Mouse (Mus musculus) B cell, adult (primary cell): ENCODE data around the gene Slc25a18. TPM values are rescaled to one million over a fixed set of nuclear protein-coding genes. Genes with fewer than 3 reads are reported as not detected.

ENCODE experiments used
- total RNA-seq: library from RNA; stranded (reverse); gene quantifications from 4 replicates; pipeline ENCODE4 v1.2.4, GENCODE M21; 2023; ENCODE audit not compliant: inconsistent age

Slc25a18 gene
- 1.4 to 2.6 TPM (median 2.3 TPM) in 4 replicates for total RNA-seq

GRCm38 (mm10) chr6:120773149-120773628 is at the start of gene Slc25a18:
Gene Slc25a18, plus strand, starts transcription at chr6:120773578.

GRCm38 (mm10) chr6:120822307-120822928 is 49.0 kb downstream of the Slc25a18 start, which contains the start of gene Atp6v1e1:
Gene Atp6v1e1, minus strand, starts transcription at chr6:120822793.

DNA sequence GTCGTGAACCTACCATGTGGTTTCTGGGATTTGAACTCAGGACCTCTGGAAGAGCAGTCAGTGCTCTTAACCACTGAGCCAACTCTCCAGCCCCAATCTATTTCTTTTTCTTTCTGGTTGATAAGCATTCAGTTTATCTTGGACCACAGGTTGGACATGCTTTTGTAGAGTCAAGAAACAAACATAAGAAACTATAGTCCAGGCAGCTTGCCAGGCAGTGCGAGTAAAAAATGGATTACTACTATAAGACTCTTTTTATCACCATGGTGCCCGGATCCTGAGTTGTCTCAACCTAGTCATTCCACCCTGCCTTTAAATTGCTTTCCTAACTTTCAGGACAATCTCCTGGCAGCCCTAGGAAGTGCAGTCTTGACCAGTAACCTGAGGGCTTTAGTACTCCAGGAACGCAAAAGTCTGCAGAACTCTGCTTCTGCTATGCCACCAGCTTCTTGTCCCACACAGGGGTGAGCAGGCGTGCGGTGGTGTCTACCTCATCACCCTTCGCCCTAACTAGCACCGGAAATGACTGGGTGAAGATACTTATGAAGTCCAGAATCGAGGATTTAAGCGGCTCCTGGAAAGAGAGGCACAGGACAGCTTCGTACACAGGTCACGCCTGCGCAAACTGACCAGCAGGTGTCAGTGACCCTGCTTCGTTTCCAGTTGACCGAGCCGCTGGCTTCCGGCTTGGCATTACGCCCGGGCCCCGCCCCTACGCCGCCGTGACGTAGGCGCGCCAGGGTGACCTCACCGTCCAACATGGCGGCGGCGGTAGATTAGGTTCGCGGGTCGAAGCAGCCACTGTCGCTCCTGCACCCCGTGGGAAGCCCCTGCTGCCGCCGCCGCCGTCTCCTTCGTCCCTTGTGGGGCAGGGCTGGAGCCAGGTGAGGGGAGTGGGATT is 62.3 kb downstream of the Slc25a18 start, which contains the start of gene Bcl2l13:
Gene Bcl2l13, plus strand, starts transcription at position 739 of the 901 bp plus-strand sequence.

Other genes with a start within 250 kb of the Slc25a18 start
- 28.7 to 34.3 TPM (median 30.4 TPM) in 4 replicates for gene Hdhd5, start 242.3 kb upstream of the Slc25a18 start, total RNA-seq
- gene Cecr2, start 107.2 kb upstream of the Slc25a18 start, total RNA-seq, result 34.5 to 41.5 TPM (median 36.0 TPM) in 4 replicates
- gene Atp6v1e1, start 49.2 kb downstream of the Slc25a18 start, total RNA-seq, result 125 to 138 TPM (median 133 TPM) in 4 replicates
- 33.8 to 54.3 TPM (median 37.2 TPM) in 4 replicates for gene Bcl2l13, start 62.6 kb downstream of the Slc25a18 start, total RNA-seq
- gene Bid, start 143.3 kb downstream of the Slc25a18 start, total RNA-seq, result 51.0 to 60.1 TPM (median 54.8 TPM) in 4 replicates